Mouse (Mus musculus): ENCODE results near the gene Rnf5.

Rnf5 gene

GRCm38 (mm10) chr17:34585877-34586771 lies 17.4 kb downstream of the Rnf5 start:
- no peak for DNase-seq (ENCODE audit: low read depth)

- DNase-seq (ENCODE audit: low read depth) = no peak
Observed at GRCm38 (mm10) chr17:34585121-34585520, 18.4 kb downstream of the Rnf5 start.

GRCm38 (mm10) chr17:34583819-34584218 lies 19.7 kb downstream of the Rnf5 start:
- DNase-seq (ENCODE audit: low read depth) = no peak

- DNase-seq (ENCODE audit: low read depth) = no peak
Observed at GRCm38 (mm10) chr17:34583397-34583796, 20.1 kb downstream of the Rnf5 start.

GRCm38 (mm10) chr17:34582528-34582927 lies 21.0 kb downstream of the Rnf5 start:
- no peak for DNase-seq (ENCODE audit: low read depth)

- DNase-seq (ENCODE audit: low read depth) = no peak
Observed at GRCm38 (mm10) chr17:34578070-34578469, 25.4 kb downstream of the Rnf5 start.

GRCm38 (mm10) chr17:34576577-34576976 lies 26.9 kb downstream of the Rnf5 start:
- no peak for DNase-seq (ENCODE audit: low read depth)

GRCm38 (mm10) chr17:34572361-34572760 lies 31.1 kb downstream of the Rnf5 start:
- no peak for DNase-seq (ENCODE audit: low read depth)

- DNase-seq (ENCODE audit: low read depth) = peak; percentile 50
Observed at GRCm38 (mm10) chr17:34571875-34572274, 31.6 kb downstream of the Rnf5 start.

- DNase-seq (ENCODE audit: low read depth) = no peak
Observed at GRCm38 (mm10) chr17:34569919-34570318, 33.6 kb downstream of the Rnf5 start.

GRCm38 (mm10) chr17:34568421-34568820 lies 35.1 kb downstream of the Rnf5 start:
- no peak for DNase-seq (ENCODE audit: low read depth)

GRCm38 (mm10) chr17:34567311-34567710 lies 36.2 kb downstream of the Rnf5 start:
- no peak for DNase-seq (ENCODE audit: low read depth)

- no peak for DNase-seq (ENCODE audit: low read depth)
Observed at GRCm38 (mm10) chr17:34564796-34565195, 38.7 kb downstream of the Rnf5 start.

- DNase-seq (ENCODE audit: low read depth) = no peak
Observed at GRCm38 (mm10) chr17:34564003-34564421, 39.5 kb downstream of the Rnf5 start, which contains the start of gene Notch4. TSS of gene Notch4 (plus strand) at chr17:34564268.

- DNase-seq (ENCODE audit: low read depth) = no peak
Observed at GRCm38 (mm10) chr17:34563354-34563753, 40.1 kb downstream of the Rnf5 start.

- DNase-seq (ENCODE audit: low read depth) = no peak
Observed at GRCm38 (mm10) chr17:34562595-34562994, 40.9 kb downstream of the Rnf5 start.

- no peak for DNase-seq (ENCODE audit: low read depth)
Observed at GRCm38 (mm10) chr17:34561200-34561599, 42.3 kb downstream of the Rnf5 start.

- no peak for DNase-seq (ENCODE audit: low read depth)
Observed at GRCm38 (mm10) chr17:34560438-34560837, 43.1 kb downstream of the Rnf5 start.

- peak; percentile 59 for DNase-seq (ENCODE audit: low read depth)
Observed at GRCm38 (mm10) chr17:34559895-34560294, 43.6 kb downstream of the Rnf5 start.

- no peak for DNase-seq (ENCODE audit: low read depth)
Observed at GRCm38 (mm10) chr17:34559116-34559515, 44.4 kb downstream of the Rnf5 start.

GRCm38 (mm10) chr17:34557411-34557810 lies 46.1 kb downstream of the Rnf5 start:
- no peak for DNase-seq (ENCODE audit: low read depth)

- no peak for DNase-seq (ENCODE audit: low read depth)
Observed at GRCm38 (mm10) chr17:34556406-34556805, 47.1 kb downstream of the Rnf5 start.

- peak; percentile 85 for DNase-seq (ENCODE audit: low read depth)
Observed at GRCm38 (mm10) chr17:34555483-34555882, 48.0 kb downstream of the Rnf5 start.

Data from induced T-regulatory cell, adult 2 months (primary cell).